Mouse (Mus musculus): ENCODE results near the gene Itpka.
"Not testable (repeated sequence)": the region's sequence is repeated elsewhere in the genome, so short reads cannot be mapped to it uniquely, and the experiment has no call there.

The Itpka gene

DNA sequence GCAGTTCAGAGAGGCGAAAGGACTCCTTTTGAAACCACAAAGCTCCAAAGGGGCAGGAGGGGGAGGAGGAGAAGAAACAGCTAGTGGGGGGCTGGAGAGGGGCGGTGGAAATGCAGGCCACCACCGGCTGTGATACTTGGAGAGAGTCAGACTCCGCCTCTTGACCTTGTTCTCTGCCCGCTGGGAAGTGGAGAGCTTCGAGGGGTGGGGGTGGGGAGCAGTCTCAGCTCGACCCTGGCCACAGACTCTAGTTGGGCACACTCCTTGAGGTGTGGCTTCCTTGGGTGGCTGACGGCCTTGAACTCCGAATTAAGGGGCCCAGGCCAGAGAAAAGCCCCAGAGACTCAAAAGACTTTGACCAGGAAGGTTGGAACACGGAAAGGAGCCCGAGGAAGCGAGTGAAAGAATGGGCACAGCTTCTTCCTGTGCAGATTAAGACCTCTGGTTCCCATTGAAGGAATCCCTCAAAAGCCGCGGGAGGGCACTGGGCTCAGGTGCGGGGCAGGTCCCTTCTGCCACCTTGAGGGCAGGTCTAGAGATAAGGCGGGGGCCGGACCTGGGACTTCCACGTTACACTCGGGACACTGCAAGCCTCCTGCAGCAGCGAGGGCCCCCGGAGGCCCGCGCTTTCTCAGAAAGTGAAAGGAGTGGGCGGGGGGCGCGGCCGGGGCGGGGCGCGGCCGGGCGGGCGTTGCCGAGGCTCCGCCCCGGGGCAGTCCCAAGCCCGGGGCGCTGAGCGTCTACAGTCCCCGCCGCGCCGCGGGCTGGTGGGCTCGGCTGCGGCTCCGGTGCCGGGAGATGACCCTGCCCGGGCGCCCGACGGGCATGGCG, at the start of gene Itpka:
Gene Itpka (plus strand): TSS at position 757 of the 831 bp plus-strand sequence.
- DNase-seq = no peak

DNA sequence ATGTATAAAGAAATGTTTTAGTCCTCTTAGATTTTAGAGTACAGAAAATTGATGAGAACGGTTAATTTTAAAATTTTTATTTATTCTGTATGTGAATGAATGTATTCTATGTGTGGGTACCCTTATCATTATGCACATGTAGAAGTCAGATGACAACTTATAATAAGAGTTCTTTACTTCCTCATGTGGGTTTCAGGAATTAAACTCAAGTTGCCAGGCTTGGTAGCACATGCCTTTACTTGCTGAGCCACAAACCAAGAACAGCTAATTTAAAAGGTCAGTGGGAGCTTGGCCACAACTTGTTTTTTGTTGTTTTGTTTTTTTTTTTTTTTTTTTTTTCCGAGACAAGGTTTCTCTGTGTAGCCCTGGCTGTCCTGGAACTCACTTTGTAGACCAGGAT, 47.3 kb upstream of the Itpka start:
- no peak for DNase-seq

DNA sequence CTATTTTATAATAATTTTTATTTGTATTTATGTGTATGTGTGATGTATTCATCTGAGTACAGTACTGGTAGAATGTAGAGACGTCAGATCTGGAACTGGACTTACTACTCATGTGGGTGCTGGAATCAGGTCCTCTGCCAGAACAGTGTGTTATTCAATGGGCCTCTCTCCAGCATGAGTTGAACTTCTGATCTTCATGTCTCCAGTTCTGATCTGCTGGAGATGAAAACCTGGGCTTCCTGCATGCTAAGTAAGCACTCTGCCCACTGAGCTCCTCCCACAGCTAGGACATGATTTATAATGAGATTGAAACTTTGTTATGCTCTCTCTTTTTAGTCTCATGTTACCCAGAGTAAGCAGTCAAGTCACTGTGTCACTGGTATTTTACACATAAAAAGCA, 46.0 kb upstream of the Itpka start:
- DNase-seq = no peak

DNA sequence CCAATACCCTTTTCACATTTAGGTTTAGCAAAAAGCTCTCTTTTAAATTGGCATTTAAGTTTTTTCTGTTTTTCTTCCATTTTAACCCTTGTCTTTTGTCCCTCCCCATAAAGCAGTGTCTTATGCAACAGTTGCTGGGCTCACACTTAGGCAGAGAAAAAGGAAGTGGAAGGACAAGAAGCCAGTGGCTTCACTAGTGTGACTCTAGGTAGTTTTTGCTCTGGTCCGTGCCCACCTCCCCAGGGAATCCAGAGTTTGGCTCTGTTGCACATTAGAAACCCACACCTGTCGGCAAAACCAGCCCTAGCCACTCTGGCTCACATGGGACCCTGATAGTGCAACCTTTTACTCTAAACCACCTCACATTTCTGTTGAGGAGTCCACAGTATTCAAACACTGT, 43.7 kb upstream of the Itpka start:
- no peak for DNase-seq

DNA sequence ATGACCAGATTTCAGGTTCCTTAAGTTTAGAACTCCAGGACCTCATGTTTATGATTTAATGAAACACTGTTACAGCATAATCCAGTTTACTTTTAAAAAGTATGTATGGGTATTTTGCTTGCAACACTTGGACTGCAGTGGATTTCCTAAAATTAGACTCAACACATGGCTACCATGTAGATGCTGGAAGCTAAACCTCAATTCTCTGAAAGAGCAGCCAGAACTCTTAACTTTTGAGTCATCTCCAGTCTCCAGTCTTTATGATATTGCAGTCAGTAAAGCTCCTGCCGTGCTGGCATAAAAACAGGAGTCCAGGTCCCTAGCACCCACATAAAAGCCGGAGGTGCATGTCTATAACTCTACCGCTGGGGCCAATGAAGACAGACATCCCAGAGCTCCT, 42.2 kb upstream of the Itpka start:
- DNase-seq = no peak

DNA sequence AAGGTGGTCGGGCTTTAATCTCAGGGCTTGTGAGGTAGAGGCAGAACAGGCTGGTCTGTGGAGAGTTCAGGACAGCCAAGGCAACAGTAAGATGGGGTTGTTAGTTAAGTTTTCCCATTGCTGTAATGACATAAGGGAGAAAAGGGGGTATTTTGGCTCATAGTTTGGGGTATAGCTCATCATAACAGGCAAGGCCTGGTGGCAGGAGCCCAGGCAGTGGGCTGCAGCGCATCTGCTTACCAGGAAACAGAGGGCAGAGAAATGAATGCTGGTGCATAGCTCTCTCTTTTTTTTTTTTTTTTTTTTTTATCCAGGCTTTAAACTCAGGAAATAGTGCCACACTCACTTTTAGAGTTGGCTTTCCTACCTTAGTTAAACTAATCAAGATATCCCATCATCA, 39.0 kb upstream of the Itpka start:
- DNase-seq = no peak

DNA sequence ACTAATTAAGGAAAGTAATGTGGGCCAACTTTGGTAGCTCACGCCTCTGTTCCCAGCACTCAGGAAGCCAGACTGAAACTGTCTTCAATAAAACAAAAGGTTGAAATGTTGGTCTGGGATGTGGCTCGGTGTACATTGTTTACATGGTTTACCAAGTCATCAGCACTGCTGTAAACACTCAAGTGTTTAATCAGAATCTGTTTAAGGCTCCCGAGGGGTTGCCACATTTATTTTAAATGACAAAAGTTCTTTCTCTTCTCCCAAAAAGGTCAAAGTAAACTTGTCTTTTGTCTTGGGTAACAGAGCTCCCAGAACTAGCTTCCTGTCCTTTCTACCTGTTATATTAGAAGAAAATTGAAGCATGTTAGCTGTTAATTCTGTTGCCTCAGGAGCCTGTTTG, 34.5 kb upstream of the Itpka start:
- DNase-seq = no peak

DNA sequence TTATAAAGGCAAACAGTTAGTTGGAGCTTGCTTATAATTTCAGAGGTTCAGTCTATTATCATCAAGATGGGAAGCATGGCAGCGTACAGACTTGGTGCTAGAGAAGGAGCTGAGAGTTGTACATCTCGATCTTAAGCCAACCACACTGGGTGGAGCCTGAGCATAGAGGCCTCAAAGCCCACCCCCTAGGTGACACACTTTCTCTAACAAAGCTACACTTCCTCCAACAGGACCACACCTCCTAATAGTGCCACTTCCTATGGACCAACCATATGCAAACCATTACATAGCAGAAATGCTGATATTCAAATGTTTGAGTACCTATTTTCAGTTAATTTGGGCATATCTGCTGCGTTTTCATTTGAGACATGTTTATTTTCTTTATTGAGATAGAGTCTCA, 32.1 kb upstream of the Itpka start:
- DNase-seq = no peak

DNA sequence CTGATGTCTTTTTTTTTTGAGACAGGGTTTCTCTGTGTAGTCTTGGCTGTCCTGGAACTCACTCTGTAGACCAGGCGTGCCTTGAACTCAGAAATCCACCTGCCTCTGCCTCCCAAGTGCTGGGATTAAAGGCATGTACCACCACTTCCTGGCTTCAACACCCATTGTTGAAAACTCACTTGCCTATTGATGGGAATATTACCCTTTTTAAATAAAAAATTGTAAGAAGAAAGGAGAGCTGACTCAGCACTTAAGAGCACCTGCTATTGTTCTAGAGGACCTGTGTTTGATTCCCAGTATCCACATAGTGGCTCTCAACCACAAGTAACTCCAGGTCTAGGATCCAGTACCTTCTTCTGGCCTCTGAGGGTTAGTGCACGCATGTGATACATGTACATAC, 26.3 kb upstream of the Itpka start:
- not testable (repeated sequence) for DNase-seq

DNA sequence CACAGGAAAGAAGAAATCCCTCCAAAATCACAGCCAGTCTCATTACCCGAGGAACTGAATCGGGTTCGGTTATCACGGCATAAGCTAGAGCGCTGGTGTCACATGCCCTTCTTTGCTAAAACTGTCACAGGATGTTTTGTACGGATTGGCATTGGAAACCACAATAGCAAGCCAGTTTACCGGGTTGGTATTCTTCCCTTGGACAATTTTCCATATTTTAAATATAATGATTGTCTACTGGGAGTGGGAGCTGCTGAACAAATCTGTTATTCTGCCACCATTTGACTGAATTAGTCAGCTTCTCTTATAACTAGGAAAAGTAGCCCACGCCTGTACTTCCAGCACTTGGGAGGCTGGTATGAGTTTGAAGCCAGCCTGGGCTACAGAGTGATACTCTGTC, 21.1 kb upstream of the Itpka start:
- DNase-seq = no peak

DNA sequence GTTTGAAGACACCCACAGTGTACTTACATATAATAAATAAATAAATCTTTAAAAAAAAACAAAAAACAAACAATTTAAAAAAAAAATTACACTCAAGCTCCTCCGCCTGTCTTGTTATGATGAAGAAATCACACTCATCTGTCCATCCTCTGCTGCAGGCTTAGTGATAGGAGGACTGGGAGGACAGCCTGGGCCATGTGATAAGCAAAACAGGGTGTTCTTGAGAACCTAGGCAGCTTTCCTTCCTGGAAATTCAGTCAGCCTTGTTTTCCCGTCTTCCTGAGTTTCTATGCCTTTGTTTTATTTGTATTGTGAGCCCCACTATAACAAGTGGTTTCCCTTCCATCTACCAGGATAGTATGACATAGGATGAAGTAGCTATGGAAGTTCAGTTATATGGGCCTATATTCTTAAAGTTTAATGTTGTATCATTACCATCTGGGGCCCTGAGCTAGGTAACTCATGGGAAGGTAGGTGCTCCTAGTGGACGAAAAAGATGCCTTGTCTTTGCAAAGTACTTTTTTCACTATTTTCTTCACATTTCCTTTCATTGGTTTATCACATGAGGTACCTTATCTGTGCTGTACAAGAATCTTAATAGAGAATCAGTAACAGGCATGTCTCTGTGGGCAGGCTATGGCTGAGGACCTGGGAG, 14.2 kb upstream of the Itpka start:
- no peak for DNase-seq

DNA sequence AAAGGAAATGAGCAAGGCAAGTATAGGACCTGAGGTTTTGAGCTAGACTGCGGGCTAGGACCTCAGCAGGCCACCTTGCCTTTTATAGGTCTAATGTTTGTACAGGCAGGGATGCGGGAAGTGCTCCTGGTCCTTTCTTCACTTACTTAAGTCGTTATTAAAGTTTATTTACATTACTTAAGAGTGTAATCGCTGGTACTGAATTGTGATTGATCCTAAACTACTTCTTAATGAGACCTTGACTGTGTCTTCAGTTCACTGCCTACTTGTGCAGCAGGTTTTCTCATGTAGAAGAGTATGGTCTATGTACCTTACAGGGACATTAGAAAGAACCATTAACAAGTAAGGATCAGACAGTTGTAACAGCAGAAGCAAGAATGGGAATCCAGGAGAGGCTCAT, 11.4 kb upstream of the Itpka start:
- DNase-seq = no peak

DNA sequence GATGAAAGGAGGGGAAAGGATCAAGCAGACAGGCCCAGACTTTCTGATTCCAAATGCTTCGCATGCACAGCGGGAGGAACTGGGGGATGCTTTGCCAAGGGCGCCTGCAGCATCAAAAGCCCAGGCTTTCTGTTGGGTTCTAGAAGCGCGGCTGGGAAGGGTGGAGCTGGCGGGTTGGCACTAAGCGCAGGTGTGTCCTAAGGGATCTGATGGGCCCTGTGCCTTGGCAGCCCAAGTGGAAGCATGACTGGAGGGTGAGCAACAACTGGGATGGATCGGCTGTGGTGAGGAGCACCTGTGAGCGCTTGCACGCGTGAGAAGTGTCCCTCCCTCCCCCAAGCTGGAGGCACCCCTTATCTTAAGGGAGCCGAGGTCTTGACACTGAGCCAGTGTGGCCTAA, 5.0 kb upstream of the Itpka start:
- no peak for DNase-seq

DNA sequence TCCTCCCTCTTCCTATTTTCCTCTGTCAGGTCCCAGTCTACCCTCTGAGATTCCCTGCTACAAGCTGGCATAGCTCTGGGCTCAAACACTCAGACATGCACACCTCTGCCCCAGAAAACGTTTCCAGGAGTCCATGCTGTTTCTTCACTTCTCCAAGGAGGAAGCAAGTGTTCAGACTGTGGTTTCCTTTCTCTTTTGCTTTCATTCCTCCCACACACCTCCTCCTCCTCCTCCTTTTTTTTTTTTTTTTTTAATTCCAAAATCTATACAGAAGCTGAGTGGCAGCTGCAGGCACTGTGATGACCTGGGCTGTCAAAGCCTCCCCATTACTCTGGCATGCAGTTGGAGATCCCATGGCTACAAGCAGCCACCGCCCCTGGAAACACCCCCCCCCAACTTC, 1.6 kb upstream of the Itpka start:
- DNase-seq = no peak

DNA sequence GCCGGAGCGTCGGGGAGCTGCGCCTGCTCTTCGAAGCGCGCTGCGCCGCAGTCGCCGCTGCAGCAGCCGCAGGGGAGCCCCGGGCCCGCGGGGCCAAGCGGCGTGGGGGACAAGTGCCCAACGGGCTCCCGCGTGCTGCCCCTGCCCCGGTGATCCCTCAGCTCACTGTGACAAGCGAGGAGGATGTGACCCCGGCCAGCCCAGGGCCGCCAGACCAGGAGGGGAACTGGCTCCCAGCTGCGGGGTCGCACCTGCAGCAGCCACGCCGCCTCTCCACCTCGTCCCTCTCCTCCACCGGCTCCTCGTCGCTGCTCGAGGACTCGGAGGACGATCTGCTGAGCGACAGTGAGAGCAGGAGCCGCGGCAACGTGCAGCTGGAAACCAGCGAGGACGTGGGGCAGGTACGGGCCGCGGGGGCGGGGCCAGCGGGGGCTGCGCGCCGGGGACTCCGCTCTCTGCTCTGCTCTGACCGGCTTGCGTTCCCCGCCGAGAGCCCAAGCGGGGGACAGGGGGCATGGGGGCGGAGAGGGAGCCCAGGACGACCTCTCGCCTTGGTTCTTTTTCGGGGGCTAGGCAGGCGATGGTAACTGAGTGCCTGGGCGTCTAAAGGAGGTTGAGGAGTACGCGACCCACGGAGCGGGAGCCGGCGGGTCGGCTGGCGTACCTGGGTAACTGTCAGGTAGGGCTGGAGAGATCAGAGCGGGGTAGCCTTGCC, 481 bp downstream of the Itpka start:
- no peak for DNase-seq

DNA sequence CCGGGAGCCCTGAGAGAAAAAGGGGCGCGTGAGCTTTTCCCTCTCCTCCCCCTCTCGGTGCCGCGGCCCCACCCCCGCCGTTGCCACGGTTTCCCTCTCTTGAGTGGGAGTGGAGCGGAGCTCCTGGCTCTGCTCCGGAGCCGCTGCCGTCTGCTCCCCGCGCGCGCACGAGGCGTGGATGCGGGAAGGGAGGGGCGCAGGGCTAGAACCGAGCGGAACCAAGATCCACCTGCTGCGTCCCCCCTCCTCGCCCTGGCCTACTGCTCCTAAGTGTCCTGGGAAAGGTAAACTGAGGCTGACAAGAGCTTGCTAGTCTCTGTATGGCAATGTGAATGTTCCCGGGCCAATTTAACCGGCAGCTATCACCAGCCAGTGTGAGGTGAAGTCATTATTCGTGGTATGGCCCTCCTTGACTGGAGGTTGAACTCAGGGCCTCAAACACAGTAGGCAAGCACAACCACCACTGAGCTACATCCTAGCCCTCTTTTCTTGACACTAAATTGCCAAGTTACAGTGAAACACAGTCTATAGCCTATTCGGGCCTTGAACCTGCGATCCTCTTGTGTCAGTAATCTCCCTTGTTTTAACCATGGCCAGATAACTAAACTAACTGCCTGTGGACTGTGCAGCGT, 1.2 kb downstream of the Itpka start:
- DNase-seq = no peak

DNA sequence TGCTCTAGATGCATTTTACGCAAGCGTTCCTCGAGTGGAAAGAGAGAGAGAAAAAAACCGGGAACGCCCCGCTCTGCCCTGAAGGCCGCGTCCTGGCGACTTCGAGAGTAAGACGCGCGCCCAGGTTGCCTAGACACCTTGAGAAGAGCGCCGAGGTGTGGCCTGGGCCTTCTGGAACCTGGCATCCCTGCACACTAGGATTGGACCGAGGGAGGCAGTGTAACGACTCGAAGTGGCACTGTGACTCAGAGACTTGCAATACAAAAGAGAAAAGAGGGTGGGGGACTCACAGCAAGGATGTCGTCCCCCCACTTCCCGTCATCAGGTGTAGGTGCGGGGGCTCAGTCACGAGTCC, 1.6 kb downstream of the Itpka start:
- no peak for DNase-seq

DNA sequence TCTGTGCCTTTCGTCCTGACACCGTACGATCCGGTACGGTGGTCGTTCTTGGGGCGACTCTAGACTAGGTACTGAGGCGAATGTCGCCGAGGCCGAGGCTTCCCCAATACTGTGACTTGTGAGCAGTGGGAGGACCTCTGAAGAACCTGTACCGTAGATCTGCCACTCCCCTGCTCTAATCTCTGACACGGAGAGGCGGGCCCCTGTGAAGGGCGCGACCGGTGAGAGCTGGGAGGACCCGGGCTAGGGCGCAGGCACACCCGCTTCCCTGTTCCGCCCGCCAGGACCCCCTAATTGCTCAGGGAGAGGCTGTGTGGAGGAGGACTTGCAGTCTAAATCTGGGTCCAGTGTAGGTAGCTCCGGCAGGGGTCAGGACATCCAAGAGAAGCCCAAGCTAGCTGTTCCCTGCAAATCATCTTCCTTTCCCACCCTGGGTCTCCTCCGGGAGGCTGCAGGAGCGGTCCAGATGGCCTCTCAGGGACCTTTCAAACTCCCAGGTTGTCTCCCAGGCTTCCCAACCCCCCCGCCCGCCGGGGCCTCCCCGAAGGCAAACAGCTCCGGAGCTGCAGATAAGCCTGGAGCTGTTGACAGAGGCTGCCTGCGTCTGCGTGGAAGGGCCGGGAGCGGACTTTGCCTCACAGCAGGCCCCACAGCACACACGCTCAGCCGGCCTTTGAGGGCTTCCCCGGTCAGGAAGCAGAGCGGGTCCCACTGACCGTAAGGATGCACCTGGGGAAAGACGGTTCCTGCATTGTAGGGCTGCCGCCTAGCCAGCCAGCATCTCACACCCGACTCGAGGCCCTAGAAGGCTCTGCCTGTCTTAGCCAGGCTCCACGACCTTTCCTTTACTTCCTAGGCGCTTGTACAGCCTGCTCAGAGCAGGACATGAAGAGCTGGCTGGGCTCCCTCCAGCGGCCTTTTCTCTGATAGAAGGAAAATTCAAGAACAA, 2.3 kb downstream of the Itpka start:
- no peak for DNase-seq

DNA sequence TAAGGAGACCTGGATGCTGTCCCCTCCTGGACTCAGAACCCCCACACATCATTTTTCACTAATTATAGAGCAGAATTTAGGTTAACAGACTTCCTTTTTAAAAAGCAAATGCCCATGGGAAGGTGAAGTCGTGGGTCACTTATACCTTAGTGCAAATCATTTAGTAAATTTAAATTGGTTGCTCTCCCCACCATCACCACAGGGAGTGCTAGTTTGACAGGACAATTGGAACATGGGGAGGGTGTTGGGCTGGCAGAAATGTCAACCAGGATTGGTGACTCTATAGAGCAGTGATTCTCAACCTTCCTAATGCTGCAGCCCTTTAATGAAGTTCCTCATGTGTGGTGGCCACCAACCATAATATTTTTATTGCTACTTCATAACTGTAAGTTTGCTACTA, 3.1 kb downstream of the Itpka start:
- peak; percentile 31 for DNase-seq

DNA sequence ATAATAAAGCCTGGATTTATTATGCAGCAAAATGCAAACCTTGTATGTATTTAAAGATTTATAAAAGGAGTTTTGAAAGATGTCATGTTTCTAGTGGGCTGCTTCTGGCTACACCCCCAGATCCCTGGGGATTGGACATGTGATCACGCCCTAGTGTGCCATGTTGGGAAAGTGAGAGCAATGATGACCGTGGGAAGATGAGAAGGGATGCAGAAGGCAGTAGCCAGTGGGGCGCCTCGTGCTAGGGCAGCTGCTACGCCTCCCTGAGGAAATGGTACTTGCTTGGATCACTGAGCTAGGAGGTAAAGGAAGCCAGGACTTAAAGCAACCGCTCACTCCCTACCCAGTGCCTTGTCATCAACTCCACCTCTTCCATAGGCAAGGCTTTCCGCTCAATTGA, 5.4 kb downstream of the Itpka start:
- no peak for DNase-seq

DNA sequence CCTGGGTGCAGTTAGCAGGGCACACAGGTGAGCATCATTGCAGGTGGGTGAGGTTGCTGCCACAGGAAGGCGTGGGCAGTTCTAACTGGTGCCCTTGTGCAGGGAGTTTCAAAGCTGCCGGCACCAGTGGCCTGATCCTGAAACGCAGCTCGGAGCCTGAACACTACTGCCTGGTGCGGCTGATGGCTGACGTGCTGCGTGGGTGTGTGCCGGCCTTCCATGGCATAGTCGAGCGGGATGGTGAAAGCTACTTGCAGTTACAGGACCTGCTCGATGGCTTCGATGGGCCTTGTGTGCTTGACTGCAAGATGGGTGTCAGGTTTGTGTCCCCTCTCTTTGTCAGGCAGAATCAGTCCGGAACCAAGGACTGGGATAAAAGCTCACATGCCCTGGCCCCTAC, 7.1 kb downstream of the Itpka start:
- DNase-seq = no peak

DNA sequence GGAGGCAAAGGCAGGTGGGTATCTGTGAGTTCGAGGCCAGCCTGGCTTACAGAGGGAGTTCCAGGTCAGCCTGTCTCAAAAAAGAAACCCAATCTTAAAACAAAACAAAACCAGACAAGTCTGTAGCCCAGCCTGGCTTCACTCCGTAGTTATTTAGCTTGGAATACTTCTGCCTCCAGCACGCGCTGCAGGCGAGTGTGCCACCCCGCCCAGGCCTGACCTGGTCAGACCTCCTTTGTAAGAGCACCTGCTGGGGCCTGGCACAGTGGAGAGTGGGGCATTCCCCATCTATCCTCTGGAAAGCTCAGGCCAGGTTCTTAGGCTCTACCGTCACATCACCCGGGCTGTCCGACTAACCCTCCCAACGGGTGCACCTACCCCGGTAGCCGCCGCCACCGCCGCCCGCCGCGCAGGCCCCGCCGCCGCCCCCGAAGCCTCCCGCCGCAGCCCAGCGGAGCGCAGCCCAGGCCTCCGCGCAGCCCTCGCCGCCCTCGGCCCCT, 15.5 kb downstream of the Itpka start:
- DNase-seq = peak; percentile 33

Measured in cerebellum, adult 9-10 months (tissue).